Mouse (Mus musculus): ENCODE measurements around the gene B9d2. TPM values are rescaled to one million over a fixed set of nuclear protein-coding genes. Genes with fewer than 3 reads are reported as not detected.
"Not testable (repeated sequence)": the region's sequence is repeated elsewhere in the genome, so short reads cannot be mapped to it uniquely, and the experiment has no call there.

Gene B9d2
- polyA plus RNA-seq, 1 experiment from 2014 or later = 30.8 TPM

DNA sequence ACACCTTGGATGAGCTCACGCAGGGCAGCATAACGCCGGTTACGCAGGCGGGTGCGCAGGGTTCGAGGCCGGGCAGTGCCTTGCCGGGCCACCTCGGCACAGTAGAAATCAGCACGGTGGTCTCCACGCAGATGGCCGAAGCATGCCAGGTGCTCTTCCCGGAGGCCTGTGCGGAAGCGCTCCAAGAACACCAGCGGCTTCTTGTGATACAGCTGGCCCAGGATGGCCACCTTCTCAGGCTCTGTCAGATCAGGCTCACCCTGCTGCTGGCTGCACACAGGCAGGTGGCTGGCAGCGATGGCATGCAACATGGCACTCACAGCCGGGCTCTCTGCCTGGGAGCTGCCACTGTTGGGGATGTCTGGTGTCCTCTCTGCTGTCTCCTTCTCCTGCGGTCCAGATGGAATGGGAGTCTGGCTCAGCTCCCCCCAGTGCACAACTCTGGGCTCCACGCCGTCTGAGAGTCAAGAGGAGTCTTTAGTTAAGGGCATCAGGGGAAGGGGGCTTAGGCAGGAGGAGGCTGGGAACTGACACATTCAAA is 35.2 kb downstream of the B9d2 start:
- Histone ChIP-seq H3K4me1 (peaks cover 41% of the 10 kb centered on the region), H3K27me3 (replicated peaks) (no peaks in the 10 kb centered on the region), H3K4me3 (no peak overlapping the region), H3K4me2 (no peak overlapping the region), H3K27ac (replicated peaks) (no peak overlapping the region), H3K9ac (no peak overlapping the region), H3K9me3 (no peaks in the 10 kb centered on the region), H3K36me3 (peaks cover 51% of the 10 kb centered on the region)
- no peak for ATAC-seq (ENCODE audit: extremely low read depth, insufficient number of reproducible peaks, low FRiP score, low TSS enrichment)
- WGBS = 87% methylated on average over 22 of the region's 22 CpGs

DNA sequence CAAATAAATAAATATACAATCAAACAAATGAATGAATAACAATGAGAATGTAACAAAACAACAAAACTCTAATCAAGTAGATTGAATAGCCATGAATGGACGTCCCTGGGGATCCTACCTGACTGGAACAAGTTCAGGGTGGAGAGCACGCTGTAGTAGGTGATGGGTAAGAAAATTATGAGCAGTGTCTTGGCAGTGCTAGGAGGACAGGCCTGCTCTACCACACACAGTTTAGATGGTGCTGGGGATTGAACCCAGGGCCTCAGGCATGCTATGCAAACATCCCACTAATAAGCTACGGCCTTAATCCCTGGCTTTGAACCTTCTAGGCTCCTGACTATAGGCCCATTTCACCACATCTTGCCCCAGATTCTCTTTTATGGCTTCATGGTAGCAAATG is 36.9 kb downstream of the B9d2 start:
- peak overlapping the region; percentile 78 for H3K4me3 ChIP-seq
- WGBS = 88% methylated on average over 3 of the region's 3 CpGs
- peaks cover 65% of the 10 kb centered on the region for H3K36me3 ChIP-seq
- H3K27ac ChIP-seq (replicated peaks) = no peak overlapping the region
- peaks cover 24% of the 10 kb centered on the region for H3K4me1 ChIP-seq
- no peaks in the 10 kb centered on the region for H3K27me3 ChIP-seq (replicated peaks)
- H3K9me3 ChIP-seq = no peaks in the 10 kb centered on the region
- peak overlapping the region; percentile 88 for H3K9ac ChIP-seq
- H3K4me2 ChIP-seq = peak overlapping the region; percentile 93
- no peak for ATAC-seq (ENCODE audit: extremely low read depth, insufficient number of reproducible peaks, low FRiP score, low TSS enrichment)

DNA sequence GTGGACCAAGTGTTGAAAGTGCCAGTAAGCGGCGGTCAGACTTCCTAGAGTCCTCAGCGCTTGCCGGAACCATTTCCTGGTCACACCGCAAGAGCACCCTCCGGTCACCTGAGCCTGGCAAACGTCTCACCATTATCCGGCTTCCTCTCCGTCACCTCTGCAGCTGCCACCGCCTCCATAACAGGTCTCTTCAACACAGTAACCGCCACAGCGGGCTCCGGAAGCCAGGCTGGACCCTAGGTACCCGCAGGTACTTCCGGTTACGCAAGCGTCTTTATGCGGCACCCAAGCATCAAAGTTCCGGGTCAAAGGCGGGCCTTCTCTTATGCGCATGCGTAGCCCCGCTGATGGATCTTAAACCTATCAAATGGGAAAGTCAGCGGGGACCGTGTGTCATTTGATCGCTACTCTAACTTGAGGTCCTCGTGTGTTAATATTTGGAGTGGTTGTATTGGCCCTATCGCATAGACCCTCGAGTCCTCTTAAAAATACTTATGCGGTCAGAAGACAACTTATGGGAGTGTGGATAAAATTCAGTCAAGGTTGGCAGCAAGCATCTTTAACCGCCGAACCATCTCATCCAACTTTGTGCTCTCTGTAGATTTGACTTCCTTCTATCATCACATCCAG is 38.3 kb downstream of the B9d2 start, which contains the start of gene Ccdc97:
Gene Ccdc97, minus strand, starts transcription at position 301 of the 630 bp plus-strand sequence.
- Histone ChIP-seq H3K27me3 (replicated peaks) (no peaks in the 10 kb centered on the region), H3K27ac (replicated peaks) (peak within 1 kb of the TSS; percentile 88), H3K4me3 (peak within 1 kb of the TSS; percentile 78), H3K4me2 (peak within 1 kb of the TSS; percentile 93), H3K9ac (peak within 1 kb of the TSS; percentile 88), H3K4me1 (peaks cover 22% of the 10 kb centered on the region), H3K36me3 (peaks cover 65% of the 10 kb centered on the region), H3K9me3 (no peaks in the 10 kb centered on the region)
- WGBS = 4% methylated on average over 32 of the region's 32 CpGs
- peak; percentile 67 for ATAC-seq (ENCODE audit: extremely low read depth, insufficient number of reproducible peaks, low FRiP score, low TSS enrichment)

DNA sequence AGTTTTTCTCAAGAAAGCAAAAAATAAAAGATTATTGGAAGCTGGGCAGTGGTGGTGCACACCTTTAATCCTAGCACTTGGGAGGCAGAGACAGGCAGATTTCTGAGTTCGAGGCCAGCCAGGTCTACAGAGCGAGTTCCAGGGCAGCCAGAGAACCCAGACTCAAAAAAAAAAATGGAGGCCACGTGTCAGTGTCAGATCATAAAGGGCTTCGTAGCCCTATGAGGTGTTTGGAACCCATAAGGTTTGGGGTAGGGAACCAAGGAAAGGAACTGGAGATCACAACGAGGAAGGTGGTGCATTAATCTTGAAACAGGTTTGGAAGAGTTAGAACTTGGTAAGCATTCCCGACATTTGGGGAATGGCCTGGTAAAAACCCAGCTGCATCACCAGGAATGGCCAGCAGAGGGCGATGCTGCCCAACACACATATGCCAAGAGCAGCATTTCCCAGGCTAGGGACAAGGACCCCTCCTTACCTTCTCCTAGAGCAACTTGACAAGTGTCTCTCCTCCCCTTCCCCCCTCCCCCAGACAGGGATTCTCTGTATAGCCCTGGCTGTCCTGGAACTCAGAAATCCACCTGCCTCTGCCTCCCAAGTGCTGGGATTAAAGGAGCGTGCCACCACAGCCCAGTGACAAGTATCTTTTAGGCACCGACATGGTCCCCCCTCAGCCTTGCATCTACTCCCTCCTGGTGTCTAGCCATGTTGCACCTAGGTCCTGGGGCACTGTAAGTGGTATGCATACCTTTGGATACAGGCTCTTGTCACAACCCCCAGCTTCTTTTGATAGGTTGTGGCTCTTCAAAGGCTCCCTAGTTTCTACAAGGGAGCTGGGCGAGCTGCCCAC is 39.4 kb downstream of the B9d2 start:
- H3K27ac ChIP-seq (replicated peaks) = peak overlapping the region; percentile 88; the same call in 1 of the 2 replicates
- H3K9ac ChIP-seq = peak overlapping the region; percentile 88
- WGBS = 56% methylated on average over 10 of the region's 10 CpGs
- no peaks in the 10 kb centered on the region for H3K27me3 ChIP-seq (replicated peaks)
- ATAC-seq (ENCODE audit: extremely low read depth, insufficient number of reproducible peaks, low FRiP score, low TSS enrichment) = no peak
- peaks cover 22% of the 10 kb centered on the region for H3K4me1 ChIP-seq
- H3K4me2 ChIP-seq = peak overlapping the region; percentile 93
- no peaks in the 10 kb centered on the region for H3K9me3 ChIP-seq
- H3K4me3 ChIP-seq = peak overlapping the region; percentile 78
- H3K36me3 ChIP-seq = peaks cover 65% of the 10 kb centered on the region

DNA sequence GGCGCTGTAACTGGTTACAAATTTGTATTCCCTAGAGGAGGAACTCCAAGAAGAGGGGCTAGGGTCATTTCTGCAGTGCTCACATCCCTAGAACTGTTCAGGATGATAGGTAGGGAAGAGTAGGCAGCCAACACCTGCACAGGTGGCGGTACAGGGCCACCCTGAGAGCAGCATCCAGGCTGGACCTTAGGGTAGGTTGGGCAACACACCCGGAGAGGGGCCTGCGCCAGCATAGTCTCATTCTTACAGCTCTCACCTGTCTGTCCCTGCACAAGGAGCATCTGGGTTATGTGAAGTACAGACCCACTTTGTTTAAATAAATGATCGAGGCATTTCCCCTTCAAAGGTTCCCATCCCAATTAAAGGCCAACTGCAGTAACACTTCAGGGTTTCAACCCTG is 40.2 kb downstream of the B9d2 start:
- Histone ChIP-seq H3K9ac (no peak overlapping the region), H3K4me1 (peaks cover 22% of the 10 kb centered on the region), H3K4me2 (no peak overlapping the region), H3K27ac (replicated peaks) (no peak overlapping the region), H3K4me3 (no peak overlapping the region), H3K27me3 (replicated peaks) (no peaks in the 10 kb centered on the region), H3K9me3 (no peaks in the 10 kb centered on the region), H3K36me3 (peaks cover 65% of the 10 kb centered on the region)
- ATAC-seq (ENCODE audit: extremely low read depth, insufficient number of reproducible peaks, low FRiP score, low TSS enrichment) = no peak
- 89% methylated on average over 5 of the region's 5 CpGs for WGBS

DNA sequence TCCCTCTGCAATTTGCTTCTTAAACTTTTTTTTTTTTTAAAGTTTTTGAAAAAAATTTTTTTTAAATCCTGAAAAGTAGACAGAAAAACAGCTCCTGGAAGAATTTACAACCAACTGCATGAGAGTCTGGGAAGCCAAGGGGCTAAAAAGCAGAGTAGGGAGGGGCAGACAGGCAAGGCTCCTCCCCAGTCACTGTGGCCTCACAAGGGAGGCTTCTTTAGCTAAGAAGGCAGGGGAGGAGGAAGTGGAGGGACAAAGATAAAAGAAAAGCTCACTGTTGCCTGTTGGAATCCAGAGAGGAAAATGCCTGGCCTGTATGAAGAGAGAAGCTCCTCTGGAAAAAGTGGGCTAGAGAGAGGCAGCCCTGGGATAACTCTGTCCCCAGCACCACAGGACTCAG is 41.2 kb downstream of the B9d2 start:
- peak overlapping the region; percentile 48 for H3K27ac ChIP-seq (replicated peaks)
- H3K9ac ChIP-seq; H3K4me3 ChIP-seq; H3K4me2 ChIP-seq; ATAC-seq (ENCODE audit: extremely low read depth, insufficient number of reproducible peaks, low FRiP score, low TSS enrichment); H3K27me3 ChIP-seq (replicated peaks); H3K9me3 ChIP-seq: not testable (repeated sequence)
- peaks cover 67% of the 10 kb centered on the region for H3K36me3 ChIP-seq
- peaks cover 22% of the 10 kb centered on the region for H3K4me1 ChIP-seq

DNA sequence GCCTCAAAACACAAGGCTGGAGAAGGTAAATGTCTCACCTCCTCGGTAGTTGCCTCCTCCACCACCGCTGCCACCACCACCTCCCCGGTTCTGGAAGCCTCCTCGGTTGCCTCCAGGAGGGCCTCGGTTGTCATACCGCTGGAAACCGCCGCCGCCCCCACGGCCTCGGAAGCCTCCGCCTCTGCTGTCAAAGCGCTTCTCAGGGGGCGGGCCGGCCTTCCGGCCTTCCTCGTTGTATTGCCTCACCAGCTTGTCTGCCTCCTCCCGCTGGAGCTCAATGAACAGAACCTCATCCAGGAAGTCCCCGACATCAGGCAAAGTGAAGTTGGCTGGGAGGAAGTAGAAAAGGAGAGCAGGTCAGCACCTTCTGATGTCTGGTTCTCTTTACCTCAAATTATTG is 45.3 kb downstream of the B9d2 start:
- H3K4me2 ChIP-seq = no peak overlapping the region
- ATAC-seq (ENCODE audit: extremely low read depth, insufficient number of reproducible peaks, low FRiP score, low TSS enrichment) = no peak
- no peaks in the 10 kb centered on the region for H3K4me1 ChIP-seq
- H3K9ac ChIP-seq = no peak overlapping the region
- peaks cover 98% of the 10 kb centered on the region for H3K36me3 ChIP-seq
- no peak overlapping the region for H3K27ac ChIP-seq (replicated peaks)
- no peaks in the 10 kb centered on the region for H3K27me3 ChIP-seq (replicated peaks)
- WGBS = 75% methylated on average over 19 of the region's 19 CpGs
- H3K9me3 ChIP-seq = no peaks in the 10 kb centered on the region
- H3K4me3 ChIP-seq = no peak overlapping the region

DNA sequence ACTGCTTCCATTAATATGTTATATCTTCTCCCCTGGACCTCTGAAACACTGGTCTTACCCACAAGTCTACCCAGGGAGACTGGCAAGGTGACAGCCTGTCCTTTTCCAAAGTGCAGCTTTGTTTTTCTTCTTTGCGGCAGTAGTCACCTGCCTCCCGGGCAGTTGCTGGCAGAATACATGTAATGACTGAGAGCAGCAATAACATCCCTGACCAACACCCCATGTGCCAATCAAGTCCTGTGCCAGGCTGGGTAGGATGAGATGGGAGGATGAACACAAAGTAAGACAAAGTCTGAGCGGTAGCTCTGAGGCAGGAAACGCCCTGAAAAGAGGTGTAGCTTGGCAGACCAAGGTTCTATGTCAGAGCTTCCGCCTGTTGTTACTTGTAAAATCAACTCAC is 47.2 kb downstream of the B9d2 start:
- Histone ChIP-seq H3K4me1 (peaks cover 4% of the 10 kb centered on the region; the same call in 1 of the 2 replicates), H3K27ac (replicated peaks) (no peak overlapping the region), H3K4me2 (no peak overlapping the region), H3K4me3 (no peak overlapping the region), H3K9ac (no peak overlapping the region), H3K9me3 (no peaks in the 10 kb centered on the region), H3K36me3 (peaks cover 99% of the 10 kb centered on the region), H3K27me3 (replicated peaks) (no peaks in the 10 kb centered on the region)
- no peak for ATAC-seq (ENCODE audit: extremely low read depth, insufficient number of reproducible peaks, low FRiP score, low TSS enrichment)
- WGBS = 93% methylated on average over 5 of the region's 5 CpGs

DNA sequence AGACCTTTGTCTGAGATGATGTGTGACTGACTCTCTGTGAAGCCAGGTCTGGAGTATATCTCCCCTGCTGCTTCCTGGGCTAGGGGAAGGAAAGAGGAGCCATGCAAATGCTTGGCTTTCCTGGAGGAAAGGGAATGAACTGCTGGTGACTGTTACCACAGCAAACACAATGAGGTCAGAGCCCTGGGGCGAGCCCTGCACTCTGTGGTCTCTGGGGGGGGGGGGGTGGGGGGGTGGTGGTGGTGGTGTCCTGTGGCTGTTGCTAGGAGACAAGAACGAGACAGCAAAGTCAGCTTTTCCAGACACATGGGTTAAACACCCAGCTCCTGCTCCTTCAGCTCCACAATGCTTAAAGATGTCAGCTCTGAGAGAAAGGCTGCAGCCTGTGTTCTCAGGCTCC is 48.8 kb downstream of the B9d2 start:
- Histone ChIP-seq H3K4me3 (no peak overlapping the region), H3K27me3 (replicated peaks) (no peaks in the 10 kb centered on the region), H3K9ac (no peak overlapping the region), H3K27ac (replicated peaks) (no peak overlapping the region), H3K4me2 (no peak overlapping the region), H3K36me3 (peaks cover 99% of the 10 kb centered on the region), H3K9me3 (no peaks in the 10 kb centered on the region), H3K4me1 (peaks cover 4% of the 10 kb centered on the region; the same call in 1 of the 2 replicates)
- WGBS = 39% methylated on average over 2 of the region's 2 CpGs
- ATAC-seq (ENCODE audit: extremely low read depth, insufficient number of reproducible peaks, low FRiP score, low TSS enrichment) = no peak

DNA sequence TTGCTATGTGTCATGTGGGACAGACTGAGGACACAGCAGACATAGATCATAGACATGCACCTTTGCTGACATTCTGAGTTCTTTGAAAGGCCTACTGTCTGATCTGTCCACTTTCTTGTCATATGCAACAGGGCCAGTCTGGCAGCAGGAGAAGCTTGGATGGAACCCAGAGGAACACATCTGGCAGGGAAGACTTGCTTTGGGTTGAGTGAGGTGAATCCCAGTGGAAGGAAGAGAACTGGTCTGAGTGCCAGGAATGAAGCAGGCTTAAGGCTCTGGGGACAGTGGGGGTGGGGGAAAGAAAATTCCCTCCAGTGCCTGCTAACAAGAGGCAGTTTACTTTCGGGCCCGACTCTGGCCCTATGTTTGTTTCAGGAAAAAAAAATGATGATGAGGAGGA is 49.3 kb downstream of the B9d2 start:
- no peak overlapping the region for H3K4me3 ChIP-seq
- H3K36me3 ChIP-seq = peaks cover 99% of the 10 kb centered on the region
- H3K27me3 ChIP-seq (replicated peaks) = no peaks in the 10 kb centered on the region
- no peak overlapping the region for H3K27ac ChIP-seq (replicated peaks)
- no peak overlapping the region for H3K9ac ChIP-seq
- no peaks in the 10 kb centered on the region for H3K9me3 ChIP-seq
- H3K4me2 ChIP-seq = no peak overlapping the region
- no peak for ATAC-seq (ENCODE audit: extremely low read depth, insufficient number of reproducible peaks, low FRiP score, low TSS enrichment)
- WGBS = 94% methylated on average over 2 of the region's 2 CpGs
- H3K4me1 ChIP-seq = peaks cover 4% of the 10 kb centered on the region; the same call in 1 of the 2 replicates

DNA sequence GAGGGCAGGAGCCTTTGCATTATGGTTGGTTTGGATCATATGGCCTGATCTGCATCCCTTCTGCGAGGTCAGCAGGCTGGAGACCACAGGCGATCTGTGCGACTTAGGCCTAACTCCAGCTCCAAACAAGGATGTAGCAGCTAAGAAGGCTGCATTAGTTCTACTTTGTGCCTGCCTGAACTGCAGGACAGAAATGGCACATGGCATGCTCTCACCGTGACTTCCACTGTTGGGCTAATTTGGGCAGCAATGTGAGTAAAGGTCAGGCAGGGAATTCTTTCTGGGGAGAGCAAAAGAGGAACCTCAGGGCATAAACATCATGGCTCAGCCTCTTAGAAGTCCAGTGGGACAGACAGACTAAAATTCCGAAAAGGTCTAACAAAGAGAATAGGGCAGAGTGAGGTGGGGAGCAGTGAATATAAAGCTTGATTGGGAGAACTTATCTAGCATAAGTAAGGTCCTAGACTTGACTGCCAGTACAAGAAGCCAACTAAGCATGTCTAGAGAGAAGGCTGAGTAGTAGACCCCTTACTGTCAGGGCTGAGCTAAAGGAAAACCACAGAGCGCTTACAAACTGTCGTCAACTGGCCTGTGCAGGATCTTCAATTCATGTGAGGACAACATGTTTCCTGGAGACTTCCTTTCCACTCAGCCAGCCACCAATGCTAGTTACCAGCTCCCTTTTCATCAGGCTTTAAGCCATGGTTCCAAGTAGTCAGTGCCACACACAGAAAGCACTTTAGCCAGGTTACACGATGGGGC is 50.9 kb downstream of the B9d2 start:
- WGBS = 77% methylated on average over 8 of the region's 8 CpGs

More for the DNA sequence above, 50.9 kb downstream of the B9d2 start:
- no peak overlapping the region for H3K4me3 ChIP-seq
- no peak for ATAC-seq (ENCODE audit: extremely low read depth, insufficient number of reproducible peaks, low FRiP score, low TSS enrichment)
- no peak overlapping the region for H3K4me2 ChIP-seq
- no peak overlapping the region; the same call in 1 of the 2 replicates for H3K27ac ChIP-seq (replicated peaks)
- H3K9me3 ChIP-seq = no peaks in the 10 kb centered on the region
- H3K4me1 ChIP-seq = peaks cover 4% of the 10 kb centered on the region; the same call in 1 of the 2 replicates
- H3K9ac ChIP-seq = no peak overlapping the region
- no peaks in the 10 kb centered on the region for H3K27me3 ChIP-seq (replicated peaks)
- H3K36me3 ChIP-seq = peaks cover 99% of the 10 kb centered on the region
